Comparison of ENCODE assay signal across 18 mouse cellular contexts in genomic region chr4:48281121-48281520, GRCm38 (mm10).
"Had no signal": no experiment of that assay in that cellular context is flagged by ENCODE, and none has a peak within 500 bp of the region (broad histone marks: within the 10 kb centered on the region; RNA-seq: fewer than 3 reads in every experiment).

No protein-coding gene starts in this region.

- DNase-seq: lung, adult 18-20 months; lung, embryonic 14.5 days; lung, postnatal 10 days; lung, postnatal 4 days; midbrain, embryonic 14.5 days; retina, postnatal 1 day; right cerebral cortex, adult 18-20 months; right cerebral cortex, postnatal 25 days; right cerebral cortex, postnatal 4 days; spleen, adult 18-20 months; thymus, adult 18-20 months; thymus, postnatal 14 days; thymus, postnatal 36 days had no signal

- H3K27ac ChIP-seq: midbrain, embryonic 10.5 days; midbrain, embryonic 12.5 days; neural tube, embryonic 15.5 days had no signal

- H3K36me3 ChIP-seq: midbrain, embryonic 10.5 days; midbrain, embryonic 12.5 days; neural tube, embryonic 13.5 days; neural tube, embryonic 15.5 days had no signal

- H3K27me3 ChIP-seq: midbrain, embryonic 12.5 days; neural tube, embryonic 13.5 days; neural tube, embryonic 15.5 days had no signal

- H3K9ac ChIP-seq: lung, embryonic 14.5 days; neural tube, embryonic 15.5 days had no signal

- ATAC-seq: midbrain, embryonic 16.5 days had no signal

- H3K4me3 ChIP-seq: midbrain, embryonic 12.5 days; neural tube, embryonic 15.5 days had no signal

- H3K9me3 ChIP-seq: midbrain, embryonic 10.5 days; midbrain, embryonic 12.5 days; neural tube, embryonic 13.5 days; neural tube, embryonic 15.5 days had no signal
